Mouse (Mus musculus): Measurements from ENCODE around the gene Gm12569. TPM values are rescaled to one million over a fixed set of nuclear protein-coding genes. Genes with fewer than 3 reads are reported as not detected.

Gene Gm12569
- polyA plus RNA-seq (2016; fragmentation: Nextera tagmentation; extraction: Ambion mirVana): not detected in 2 replicates

- no peak within 1 kb of the TSS for H3K27ac ChIP-seq (replicated peaks)
- H3K4me3 ChIP-seq: no peak within 1 kb of the TSS
- no peaks in the 10 kb centered on the region for H3K4me1 ChIP-seq
- H3K27me3 ChIP-seq (ENCODE audit: low read depth, poor library complexity, severe bottlenecking): no peaks in the 10 kb centered on the region
- no peaks in the 10 kb centered on the region for H3K9me3 ChIP-seq (replicated peaks)
- WGBS: 94% methylated on average over 11 of the region's 11 CpGs
- no peaks in the 10 kb centered on the region for H3K36me3 ChIP-seq
- no peak for DNase-seq (ENCODE audit: low spot score)
Observed at GRCm38 (mm10) chr11:51220308-51220707, at the start of gene Gm12569. Gene Gm12569, plus strand, starts transcription at chr11:51220473.

GRCm38 (mm10) chr11:51202726-51203125 is 17.5 kb upstream of the Gm12569 start:
- Histone ChIP-seq H3K27ac (replicated peaks) (no peak overlapping the region), H3K9me3 (replicated peaks) (no peaks in the 10 kb centered on the region), H3K4me1 (no peaks in the 10 kb centered on the region), H3K36me3 (no peaks in the 10 kb centered on the region), H3K4me3 (no peak overlapping the region), H3K27me3 (ENCODE audit: low read depth, poor library complexity, severe bottlenecking) (no peaks in the 10 kb centered on the region)
- WGBS: 84% methylated on average over 5 of the region's 5 CpGs
- DNase-seq (ENCODE audit: low spot score): no peak

- Histone ChIP-seq H3K36me3 (no peaks in the 10 kb centered on the region), H3K9me3 (replicated peaks) (no peaks in the 10 kb centered on the region), H3K4me3 (no peak overlapping the region), H3K27me3 (ENCODE audit: low read depth, poor library complexity, severe bottlenecking) (no peaks in the 10 kb centered on the region), H3K4me1 (no peaks in the 10 kb centered on the region), H3K27ac (replicated peaks) (no peak overlapping the region)
- DNase-seq (ENCODE audit: low spot score): no peak
- 92% methylated on average over 3 of the region's 3 CpGs for WGBS
Observed at GRCm38 (mm10) chr11:51207758-51208157, 12.5 kb upstream of the Gm12569 start.

GRCm38 (mm10) chr11:51211426-51211825 is 8.8 kb upstream of the Gm12569 start:
- no peak overlapping the region for H3K27ac ChIP-seq (replicated peaks)
- no peak overlapping the region for H3K4me3 ChIP-seq
- no peaks in the 10 kb centered on the region for H3K4me1 ChIP-seq
- no peaks in the 10 kb centered on the region for H3K27me3 ChIP-seq (ENCODE audit: low read depth, poor library complexity, severe bottlenecking)
- DNase-seq (ENCODE audit: low spot score): no peak
- 91% methylated on average over 5 of the region's 5 CpGs for WGBS
- H3K36me3 ChIP-seq: no peaks in the 10 kb centered on the region
- no peaks in the 10 kb centered on the region for H3K9me3 ChIP-seq (replicated peaks)

- Histone ChIP-seq H3K9me3 (replicated peaks) (no peaks in the 10 kb centered on the region), H3K36me3 (no peaks in the 10 kb centered on the region), H3K27me3 (ENCODE audit: low read depth, poor library complexity, severe bottlenecking) (no peaks in the 10 kb centered on the region), H3K4me3 (no peak overlapping the region), H3K27ac (replicated peaks) (no peak overlapping the region), H3K4me1 (no peaks in the 10 kb centered on the region)
- 83% methylated on average over 7 of the region's 7 CpGs for WGBS
- DNase-seq (ENCODE audit: low spot score): no peak
Observed at GRCm38 (mm10) chr11:51214021-51214420, 6.3 kb upstream of the Gm12569 start.

- Histone ChIP-seq H3K9me3 (replicated peaks) (no peaks in the 10 kb centered on the region), H3K27ac (replicated peaks) (no peak overlapping the region), H3K4me3 (no peak overlapping the region), H3K27me3 (ENCODE audit: low read depth, poor library complexity, severe bottlenecking) (no peaks in the 10 kb centered on the region), H3K36me3 (no peaks in the 10 kb centered on the region), H3K4me1 (no peaks in the 10 kb centered on the region)
- DNase-seq (ENCODE audit: low spot score): no peak
- WGBS: 81% methylated on average over 12 of the region's 12 CpGs
Observed at GRCm38 (mm10) chr11:51219396-51219980, 785 bp upstream of the Gm12569 start.

GRCm38 (mm10) chr11:51227104-51227503 is 6.8 kb downstream of the Gm12569 start:
- no peaks in the 10 kb centered on the region for H3K27me3 ChIP-seq (ENCODE audit: low read depth, poor library complexity, severe bottlenecking)
- DNase-seq (ENCODE audit: low spot score): no peak
- H3K4me3 ChIP-seq: no peak overlapping the region
- no peaks in the 10 kb centered on the region for H3K36me3 ChIP-seq
- no peak overlapping the region for H3K27ac ChIP-seq (replicated peaks)
- no peaks in the 10 kb centered on the region for H3K4me1 ChIP-seq
- H3K9me3 ChIP-seq (replicated peaks): no peaks in the 10 kb centered on the region
- 89% methylated on average over 4 of the region's 4 CpGs for WGBS

GRCm38 (mm10) chr11:51234626-51235025 is 14.4 kb downstream of the Gm12569 start:
- Histone ChIP-seq H3K27me3 (ENCODE audit: low read depth, poor library complexity, severe bottlenecking) (no peaks in the 10 kb centered on the region), H3K9me3 (replicated peaks) (no peaks in the 10 kb centered on the region), H3K4me1 (no peaks in the 10 kb centered on the region), H3K36me3 (no peaks in the 10 kb centered on the region), H3K27ac (replicated peaks) (no peak overlapping the region), H3K4me3 (no peak overlapping the region)
- no peak for DNase-seq (ENCODE audit: low spot score)
- WGBS: 88% methylated on average over 9 of the region's 9 CpGs

GRCm38 (mm10) chr11:51242897-51243296 is 22.6 kb downstream of the Gm12569 start:
- H3K27ac ChIP-seq (replicated peaks): no peak overlapping the region
- H3K36me3 ChIP-seq: no peaks in the 10 kb centered on the region
- no peaks in the 10 kb centered on the region for H3K9me3 ChIP-seq (replicated peaks)
- DNase-seq (ENCODE audit: low spot score): no peak
- no peak overlapping the region for H3K4me3 ChIP-seq
- WGBS: 85% methylated on average over 2 of the region's 2 CpGs
- H3K4me1 ChIP-seq: no peaks in the 10 kb centered on the region
- H3K27me3 ChIP-seq (ENCODE audit: low read depth, poor library complexity, severe bottlenecking): no peaks in the 10 kb centered on the region

- Histone ChIP-seq H3K36me3 (no peaks in the 10 kb centered on the region), H3K27ac (replicated peaks) (no peak overlapping the region), H3K27me3 (ENCODE audit: low read depth, poor library complexity, severe bottlenecking) (no peaks in the 10 kb centered on the region), H3K4me3 (no peak overlapping the region), H3K9me3 (replicated peaks) (no peaks in the 10 kb centered on the region), H3K4me1 (0 out of 2 replicates have a peak, but pooled peaks cover under 1% of the 10 kb centered on the region)
- WGBS: 88% methylated on average over 4 of the region's 4 CpGs
- DNase-seq (ENCODE audit: low spot score): no peak
Observed at GRCm38 (mm10) chr11:51257006-51257405, 36.7 kb downstream of the Gm12569 start.

GRCm38 (mm10) chr11:51261680-51262219 is 41.5 kb downstream of the Gm12569 start, which contains the start of gene Clk4:
Gene Clk4, plus strand, starts transcription at chr11:51261730.
- no peak for DNase-seq (ENCODE audit: low spot score)
- Histone ChIP-seq H3K27me3 (ENCODE audit: low read depth, poor library complexity, severe bottlenecking) (no peaks in the 10 kb centered on the region), H3K36me3 (peaks cover 5% of the 10 kb centered on the region), H3K27ac (replicated peaks) (peak within 1 kb of the TSS; percentile 98), H3K4me1 (peaks cover 32% of the 10 kb centered on the region), H3K4me3 (peak within 1 kb of the TSS; percentile 91), H3K9me3 (replicated peaks) (no peaks in the 10 kb centered on the region)
- WGBS: 86% methylated on average over 3 of the region's 3 CpGs

GRCm38 (mm10) chr11:51262342-51263285 is 42.3 kb downstream of the Gm12569 start, which contains the start of gene BC049762:
Gene BC049762, minus strand, starts transcription at chr11:51263046.
- Histone ChIP-seq H3K4me1 (peaks cover 32% of the 10 kb centered on the region), H3K4me3 (peak within 1 kb of the TSS; percentile 91), H3K36me3 (peaks cover 14% of the 10 kb centered on the region), H3K27me3 (ENCODE audit: low read depth, poor library complexity, severe bottlenecking) (no peaks in the 10 kb centered on the region), H3K27ac (replicated peaks) (peak within 1 kb of the TSS; percentile 98), H3K9me3 (replicated peaks) (no peaks in the 10 kb centered on the region)
- WGBS: 10% methylated on average over 57 of the region's 57 CpGs
- peak; percentile 98 for DNase-seq (ENCODE audit: low spot score)
